Mouse (Mus musculus) myocyte (in vitro differentiated cells): ENCODE measurements at regions not wholly inside any gene's neighbourhood (a gene's known extent, or its start where the extent isn't known, plus 50 kb on each side); places are given as distances from the start of the nearest gene placed in this dataset.

ENCODE experiments used
- CEBPB ChIP-seq: IDR thresholded peaks from 2 replicates; pipeline ENCODE4 v1.6.1; 2011; ENCODE audit warnings: mild to moderate bottlenecking, moderate library complexity; ENCODE audit not compliant: poor library complexity, insufficient read depth, severe bottlenecking
- MAX ChIP-seq: IDR thresholded peaks from one replicate; pipeline ENCODE4 v1.6.1; 2011; ENCODE audit warnings: low read depth, mild to moderate bottlenecking, control low read depth
- POLR2A ChIP-seq: IDR thresholded peaks from one replicate; pipeline ENCODE4 v1.6.1; 2011; ENCODE audit warnings: low read depth, mild to moderate bottlenecking, control low read depth, moderate library complexity; ENCODE audit not compliant: insufficient read length
- REST ChIP-seq: IDR thresholded peaks from one replicate; pipeline ENCODE4 v1.6.1; 2011; ENCODE audit warnings: mild to moderate bottlenecking, control low read depth, moderate library complexity; ENCODE audit not compliant: insufficient read depth, insufficient read length
- TCF12 ChIP-seq: IDR thresholded peaks from one replicate; pipeline ENCODE4 v1.6.1; 2011; ENCODE audit warnings: mild to moderate bottlenecking, control low read depth; ENCODE audit not compliant: poor library complexity, insufficient read depth, severe bottlenecking
- TCF3 ChIP-seq: IDR thresholded peaks from one replicate; pipeline ENCODE4 v1.6.1; 2011; ENCODE audit warnings: low read depth, control low read depth; ENCODE audit not compliant: insufficient read length

GRCm38 (mm10) chr7:124676854-124677515, 694.3 kb downstream of the Hs3st4 start:
- no peak for TF ChIP-seq POLR2A
- TF ChIP-seq TCF12, result no peak
- no peak for TF ChIP-seq CEBPB
- TF ChIP-seq REST, result no peak
- no peak for TF ChIP-seq TCF3
- TF ChIP-seq MAX, result no peak
